Mouse (Mus musculus) spleen, adult 18-20 months (tissue): ENCODE data around the gene Spata3.
A peak's percentile ranks its signal among the peaks of the same experiment; 100 is the strongest.

Experiments used
- DNase-seq, 2 experiments: peaks; one replicate each; pipeline ENCODE4 v3.0.0; 2022; ENCODE audit warnings: mixed read lengths in 2 of 2

The Spata3 gene

GRCm38 (mm10) chr1:86032273-86032987 lies 15.8 kb downstream of the Spata3 start:
- no peak for DNase-seq

- no peak for DNase-seq
Observed at GRCm38 (mm10) chr1:86038191-86038951, 21.8 kb downstream of the Spata3 start.

GRCm38 (mm10) chr1:86040131-86040530 lies 23.5 kb downstream of the Spata3 start:
- DNase-seq, result no peak

- no peak for DNase-seq
Observed at GRCm38 (mm10) chr1:86040817-86041216, 24.2 kb downstream of the Spata3 start.

GRCm38 (mm10) chr1:86045056-86045455 lies 28.4 kb downstream of the Spata3 start:
- DNase-seq, result no peak

- peak in 1 of 2 experiments; percentile 10 for DNase-seq
Observed at GRCm38 (mm10) chr1:86045848-86046805, 29.5 kb downstream of the Spata3 start, which contains the start of gene 2810459M11Rik. 2810459M11Rik (plus strand) TSS chr1:86045863.

- no peak for DNase-seq
Observed at GRCm38 (mm10) chr1:86046833-86047563, 30.4 kb downstream of the Spata3 start.

GRCm38 (mm10) chr1:86048231-86048630 lies 31.6 kb downstream of the Spata3 start:
- no peak for DNase-seq

- DNase-seq, result no peak
Observed at GRCm38 (mm10) chr1:86048744-86049143, 32.1 kb downstream of the Spata3 start.

- no peak for DNase-seq
Observed at GRCm38 (mm10) chr1:86053198-86053921, 36.7 kb downstream of the Spata3 start.

- DNase-seq, result no peak
Observed at GRCm38 (mm10) chr1:86054943-86055342, 38.3 kb downstream of the Spata3 start.

- DNase-seq, result no peak
Observed at GRCm38 (mm10) chr1:86056284-86056683, 39.7 kb downstream of the Spata3 start.

- peak; percentile 75 to 87 for DNase-seq
Observed at GRCm38 (mm10) chr1:86058856-86059769, 42.5 kb downstream of the Spata3 start.

- no peak for DNase-seq
Observed at GRCm38 (mm10) chr1:86062523-86062922, 45.9 kb downstream of the Spata3 start.

GRCm38 (mm10) chr1:86064271-86064991 lies 47.8 kb downstream of the Spata3 start, which contains the start of gene Psmd1:
Psmd1 (plus strand) TSS chr1:86064387.
- peak; percentile 78 to 88 for DNase-seq

- no peak for DNase-seq
Observed at GRCm38 (mm10) chr1:86076565-86076964, 59.9 kb downstream of the Spata3 start.
